Mouse (Mus musculus): ENCODE data around the gene Tprkb. TPM values are rescaled to one million over a fixed set of nuclear protein-coding genes. Genes with fewer than 3 reads are reported as not detected.
"Not testable (repeated sequence)": the region's sequence is repeated elsewhere in the genome, so short reads cannot be mapped to it uniquely, and the experiment has no call there.

Gene Tprkb
- total and polyA plus RNA-seq, 2 experiments from 2014 or later, result 43.7 to 61.5 TPM

- DNase-seq (ENCODE audit: low spot score) (peak; percentile 95), ATAC-seq (ENCODE audit: low FRiP score) (peak; percentile 94)
- WGBS, result under 1% methylated on average over 55 of the region's 61 CpGs
- peak within 1 kb of the TSS; percentile 82 for H3K27ac ChIP-seq (ENCODE audit: low read depth, low read length)
- H3K9ac ChIP-seq (replicated peaks; ENCODE audit: low read length, poor library complexity, severe bottlenecking), result peak within 1 kb of the TSS; percentile 54
- not testable (repeated sequence) for H3K27me3 ChIP-seq (ENCODE audit: insufficient read depth, low read length); H3K9me3 ChIP-seq (ENCODE audit: low read length); H3K36me3 ChIP-seq (ENCODE audit: insufficient read depth, low read length); H3K4me1 ChIP-seq (ENCODE audit: insufficient read depth, low read length)
- TF ChIP-seq CTCF (IDR thresholded peaks at IDR 0.05), result peak; percentile 64
- peak within 1 kb of the TSS; percentile 65 for H3K4me2 ChIP-seq (ENCODE audit: low read depth, low read length, poor library complexity, severe bottlenecking)
- peak within 1 kb of the TSS; percentile 58 for H3K4me3 ChIP-seq (ENCODE audit: low read depth, low read length)
Observed at GRCm38 (mm10) chr6:85915539-85916513, 4.2 kb downstream of the Tprkb start, which contains the start of gene Nat8f1. Gene Nat8f1 (minus strand): TSS chr6:85915687.

- Histone ChIP-seq H3K27me3 (ENCODE audit: insufficient read depth, low read length) (no peaks in the 10 kb centered on the region), H3K9ac (replicated peaks; ENCODE audit: low read length, poor library complexity, severe bottlenecking) (peak overlapping the region; percentile 54), H3K36me3 (ENCODE audit: insufficient read depth, low read length) (no peaks in the 10 kb centered on the region), H3K4me2 (ENCODE audit: low read depth, low read length, poor library complexity, severe bottlenecking) (peak overlapping the region; percentile 65), H3K4me3 (ENCODE audit: low read depth, low read length) (peak overlapping the region; percentile 58), H3K9me3 (ENCODE audit: low read length) (no peaks in the 10 kb centered on the region), H3K27ac (ENCODE audit: low read depth, low read length) (peak overlapping the region; percentile 82), H3K4me1 (ENCODE audit: insufficient read depth, low read length) (peaks cover 9% of the 10 kb centered on the region; the same call in 1 of the 2 replicates)
- DNase-seq (ENCODE audit: low spot score), result no peak
- no peak for ATAC-seq (ENCODE audit: low FRiP score)
- 79% methylated on average over 6 of the region's 6 CpGs for WGBS
- no peak for TF ChIP-seq CTCF (IDR thresholded peaks at IDR 0.05)
Observed at GRCm38 (mm10) chr6:85916596-85916995, 4.9 kb downstream of the Tprkb start.

- 98% methylated on average over 3 of the region's 3 CpGs for WGBS
- not testable (repeated sequence) for H3K9me3 ChIP-seq (ENCODE audit: low read length); H3K27ac ChIP-seq (ENCODE audit: low read depth, low read length); H3K4me3 ChIP-seq (ENCODE audit: low read depth, low read length); H3K27me3 ChIP-seq (ENCODE audit: insufficient read depth, low read length); H3K36me3 ChIP-seq (ENCODE audit: insufficient read depth, low read length); H3K4me2 ChIP-seq (ENCODE audit: low read depth, low read length, poor library complexity, severe bottlenecking); H3K4me1 ChIP-seq (ENCODE audit: insufficient read depth, low read length); DNase-seq (ENCODE audit: low spot score); H3K9ac ChIP-seq (replicated peaks; ENCODE audit: low read length, poor library complexity, severe bottlenecking); ATAC-seq (ENCODE audit: low FRiP score)
Observed at GRCm38 (mm10) chr6:85918341-85918740, 6.7 kb downstream of the Tprkb start.

GRCm38 (mm10) chr6:85919401-85919800 is 7.7 kb downstream of the Tprkb start:
- no peak overlapping the region for H3K4me2 ChIP-seq (ENCODE audit: low read depth, low read length, poor library complexity, severe bottlenecking)
- no peak overlapping the region for H3K4me3 ChIP-seq (ENCODE audit: low read depth, low read length)
- peaks cover 10% of the 10 kb centered on the region; the same call in 1 of the 2 replicates for H3K36me3 ChIP-seq (ENCODE audit: insufficient read depth, low read length)
- no peak overlapping the region for H3K27ac ChIP-seq (ENCODE audit: low read depth, low read length)
- ATAC-seq (ENCODE audit: low FRiP score) (no peak), DNase-seq (ENCODE audit: low spot score) (no peak)
- H3K9me3 ChIP-seq (ENCODE audit: low read length), result no peaks in the 10 kb centered on the region
- H3K9ac ChIP-seq (replicated peaks; ENCODE audit: low read length, poor library complexity, severe bottlenecking), result no peak overlapping the region
- 92% methylated on average over 4 of the region's 4 CpGs for WGBS
- peaks cover 9% of the 10 kb centered on the region; the same call in 1 of the 2 replicates for H3K4me1 ChIP-seq (ENCODE audit: insufficient read depth, low read length)
- TF ChIP-seq CTCF (IDR thresholded peaks at IDR 0.05), result no peak
- no peaks in the 10 kb centered on the region for H3K27me3 ChIP-seq (ENCODE audit: insufficient read depth, low read length)

- Histone ChIP-seq H3K27ac (ENCODE audit: low read depth, low read length) (no peak overlapping the region), H3K36me3 (ENCODE audit: insufficient read depth, low read length) (peaks cover 37% of the 10 kb centered on the region), H3K9ac (replicated peaks; ENCODE audit: low read length, poor library complexity, severe bottlenecking) (no peak overlapping the region), H3K9me3 (ENCODE audit: low read length) (no peaks in the 10 kb centered on the region), H3K4me3 (ENCODE audit: low read depth, low read length) (no peak overlapping the region), H3K4me1 (ENCODE audit: insufficient read depth, low read length) (no peaks in the 10 kb centered on the region), H3K27me3 (ENCODE audit: insufficient read depth, low read length) (no peaks in the 10 kb centered on the region), H3K4me2 (ENCODE audit: low read depth, low read length, poor library complexity, severe bottlenecking) (no peak overlapping the region)
- DNase-seq (ENCODE audit: low spot score) (no peak), ATAC-seq (ENCODE audit: low FRiP score) (no peak)
- WGBS, result 100% methylated on average over 1 of the region's 1 CpGs
- TF ChIP-seq CTCF (IDR thresholded peaks at IDR 0.05), result no peak
Observed at GRCm38 (mm10) chr6:85923643-85924042, 12.0 kb downstream of the Tprkb start.

- H3K4me3 ChIP-seq (ENCODE audit: low read depth, low read length), result no peak overlapping the region
- no peaks in the 10 kb centered on the region for H3K4me1 ChIP-seq (ENCODE audit: insufficient read depth, low read length)
- WGBS, result 83% methylated on average over 1 of the region's 1 CpGs
- no peak overlapping the region for H3K27ac ChIP-seq (ENCODE audit: low read depth, low read length)
- DNase-seq (ENCODE audit: low spot score) (no peak), ATAC-seq (ENCODE audit: low FRiP score) (no peak)
- H3K36me3 ChIP-seq (ENCODE audit: insufficient read depth, low read length), result peaks cover 48% of the 10 kb centered on the region
- no peaks in the 10 kb centered on the region for H3K27me3 ChIP-seq (ENCODE audit: insufficient read depth, low read length)
- H3K9ac ChIP-seq (replicated peaks; ENCODE audit: low read length, poor library complexity, severe bottlenecking), result no peak overlapping the region
- no peak overlapping the region for H3K4me2 ChIP-seq (ENCODE audit: low read depth, low read length, poor library complexity, severe bottlenecking)
- TF ChIP-seq CTCF (IDR thresholded peaks at IDR 0.05), result no peak
- H3K9me3 ChIP-seq (ENCODE audit: low read length), result no peaks in the 10 kb centered on the region
Observed at GRCm38 (mm10) chr6:85926709-85927108, 15.0 kb downstream of the Tprkb start.

Data from midbrain, postnatal 0 days (tissue).